Mouse (Mus musculus) heart, embryonic 16.5 days (tissue): ENCODE measurements at regions not wholly inside any gene's neighbourhood (a gene's known extent, or its start where the extent isn't known, plus 50 kb on each side); places are given as distances from the start of the nearest gene placed in this dataset.

Experiments
- ATAC-seq: fragments of 200-750 bp; cut with Nextera tagmentation; replicated peaks from 2 replicates; pipeline ENCODE4 v1.8.0; 2017; ENCODE audit warnings: moderate number of reproducible peaks; ENCODE audit not compliant: insufficient read depth, low FRiP score; ENCODE audit errors: extremely low read depth
- H3K27ac ChIP-seq: fragments of 300-500 bp; sonication (generic); 2 replicates; pipeline ENCODE4 v1.5.1; 2014; ENCODE audit warnings: mild to moderate bottlenecking, low read length, control low read depth, moderate library complexity
- H3K27me3 ChIP-seq: fragments of 300-500 bp; sonication (generic); 2 replicates; pipeline ENCODE4 v1.6.1; 2014; ENCODE audit warnings: low read length, mixed read lengths; ENCODE audit not compliant: control insufficient read depth, insufficient read depth
- H3K36me3 ChIP-seq: fragments of 300-500 bp; sonication (generic); 2 replicates; pipeline ENCODE4 v1.6.1; 2014; ENCODE audit not compliant: control insufficient read depth, insufficient read depth
- H3K4me1 ChIP-seq: fragments of 300-500 bp; sonication (generic); 2 replicates; pipeline ENCODE4 v1.6.1; 2014; ENCODE audit warnings: low read length, mixed read lengths; ENCODE audit not compliant: control insufficient read depth, insufficient read depth
- H3K4me2 ChIP-seq: fragments of 300-500 bp; sonication (generic); 2 replicates; pipeline ENCODE4 v1.6.1; 2014; ENCODE audit warnings: low read depth, mild to moderate bottlenecking, control low read depth, low read length
- H3K4me3 ChIP-seq: fragments of 300-500 bp; sonication (generic); 2 replicates; pipeline ENCODE4 v1.5.1; 2014; ENCODE audit warnings: mild to moderate bottlenecking, control low read depth, low read length
- H3K9ac ChIP-seq: fragments of 300-500 bp; sonication (generic); 2 replicates; pipeline ENCODE4 v1.6.1; 2014; ENCODE audit warnings: low read length, control low read depth
- H3K9me3 ChIP-seq: fragments of 300-500 bp; sonication (generic); replicated peaks from 2 replicates; pipeline ENCODE4 v1.6.1; 2016; ENCODE audit warnings: low read length; ENCODE audit not compliant: control insufficient read depth
- WGBS: fragments of 180-500 bp; shearing (Covaris S2); extraction: QIAGEN DNeasy Blood & Tissue Kit; methylation state at CpG from one replicate; pipeline ENCODE4 v1.1.7; 2014; 5-methylcytosine and 5-hydroxymethylcytosine counted together

DNA sequence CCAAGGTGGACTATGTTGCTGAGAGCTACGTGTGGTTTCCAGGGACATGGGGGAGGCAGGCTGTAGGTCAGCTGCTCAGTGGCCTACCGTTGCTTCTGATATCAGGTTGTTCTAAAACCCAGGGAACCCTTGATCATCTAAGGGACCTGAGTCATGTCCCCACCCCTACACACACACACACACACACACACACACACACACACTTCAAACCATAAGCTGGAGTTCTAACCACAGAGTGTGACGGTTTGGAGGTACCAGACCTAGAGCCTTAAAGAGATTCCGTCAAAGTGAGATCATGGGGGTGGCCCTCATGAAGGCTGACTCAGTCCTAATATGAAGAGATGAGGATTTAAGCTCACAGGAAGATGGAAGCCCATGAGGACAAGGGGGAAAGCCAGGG lies 130.8 kb upstream of the Id2 start:
- H3K27ac ChIP-seq: no peak overlapping the region
- no peak overlapping the region for H3K4me2 ChIP-seq
- H3K27me3 ChIP-seq: no peaks in the 10 kb centered on the region
- WGBS: 85% methylated on average over 4 of the region's 4 CpGs
- no peak overlapping the region for H3K4me3 ChIP-seq
- ATAC-seq: no peak
- peaks cover 14% of the 10 kb centered on the region for H3K4me1 ChIP-seq
- no peaks in the 10 kb centered on the region for H3K9me3 ChIP-seq
- H3K36me3 ChIP-seq: no peaks in the 10 kb centered on the region
- H3K9ac ChIP-seq: no peak overlapping the region

DNA sequence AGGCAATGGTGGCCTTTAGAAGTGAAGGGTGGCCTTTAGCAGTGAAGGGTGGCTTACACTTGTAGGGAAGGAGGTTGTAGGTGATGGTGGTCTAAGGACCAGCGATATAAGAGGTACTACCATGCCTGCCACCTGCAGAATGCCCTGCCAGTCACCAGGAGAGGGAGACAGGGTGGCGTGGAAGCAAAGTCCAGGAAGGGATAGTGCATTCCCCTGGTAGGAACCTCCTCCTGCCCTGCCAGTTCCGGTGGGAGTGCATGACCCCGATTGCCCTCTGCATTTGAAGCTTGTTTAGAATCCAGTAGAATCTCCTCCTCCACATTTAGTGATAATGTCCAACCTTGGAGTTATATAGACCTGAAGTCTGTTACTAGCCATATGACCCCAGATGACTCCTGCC lies 127.7 kb upstream of the Id2 start:
- Histone ChIP-seq H3K4me2 (no peak overlapping the region), H3K27me3 (no peaks in the 10 kb centered on the region)
- WGBS: 84% methylated on average over 4 of the region's 4 CpGs

DNA sequence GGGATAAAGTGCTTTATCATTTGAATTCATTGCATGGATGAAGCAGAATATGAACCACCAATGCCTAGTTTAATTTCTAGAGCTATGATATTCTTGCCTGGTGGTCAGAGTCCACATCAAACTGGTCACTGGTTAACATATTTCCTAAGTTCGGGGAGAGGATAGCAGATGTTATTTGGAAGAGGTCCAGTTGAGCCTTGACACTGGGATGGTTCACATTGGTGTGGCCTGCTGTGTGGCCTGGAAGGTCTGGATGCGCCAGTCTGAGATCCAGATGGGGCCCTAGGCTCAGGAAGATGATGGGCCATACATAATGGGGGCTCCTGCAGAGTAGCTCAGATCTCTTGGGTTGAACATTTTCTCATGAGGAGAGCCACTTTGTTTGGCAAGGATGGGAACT lies 127.3 kb upstream of the Id2 start:
- ATAC-seq: no peak
- no peak overlapping the region for H3K27ac ChIP-seq
- no peak overlapping the region for H3K4me2 ChIP-seq
- no peaks in the 10 kb centered on the region for H3K27me3 ChIP-seq
- no peak overlapping the region for H3K9ac ChIP-seq
- H3K4me1 ChIP-seq: 0 out of 2 replicates have a peak, but pooled peaks cover 2% of the 10 kb centered on the region
- no peaks in the 10 kb centered on the region for H3K9me3 ChIP-seq
- WGBS: 91% methylated on average over 2 of the region's 2 CpGs
- H3K36me3 ChIP-seq: no peaks in the 10 kb centered on the region
- no peak overlapping the region for H3K4me3 ChIP-seq

More for the DNA sequence above, 127.7 kb upstream of the Id2 start:
- Histone ChIP-seq H3K9ac (no peak overlapping the region), H3K27ac (no peak overlapping the region), H3K9me3 (no peaks in the 10 kb centered on the region), H3K4me3 (no peak overlapping the region), H3K36me3 (no peaks in the 10 kb centered on the region), H3K4me1 (0 out of 2 replicates have a peak, but pooled peaks cover 2% of the 10 kb centered on the region)
- no peak for ATAC-seq

DNA sequence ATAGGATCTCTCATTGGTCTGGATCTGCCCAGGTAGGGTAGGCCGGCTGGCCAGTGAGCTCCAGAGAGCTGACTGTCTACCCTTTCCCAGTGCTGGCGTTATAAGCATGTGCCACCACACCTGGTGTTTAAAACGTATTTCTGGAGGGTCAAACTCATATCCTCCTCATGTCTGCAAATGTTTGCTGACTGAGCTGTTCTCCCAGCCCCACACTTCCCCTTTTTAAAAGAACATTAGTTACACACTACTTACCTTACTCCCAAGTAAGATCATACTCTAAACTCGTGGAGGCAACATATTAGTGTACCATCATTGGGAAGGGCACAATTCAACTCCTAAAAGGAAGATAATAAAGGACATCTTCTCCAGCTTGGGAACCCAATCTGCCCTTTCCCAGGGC lies 126.6 kb upstream of the Id2 start:
- H3K4me3 ChIP-seq: no peak overlapping the region
- H3K36me3 ChIP-seq: no peaks in the 10 kb centered on the region
- H3K4me2 ChIP-seq: no peak overlapping the region
- H3K27me3 ChIP-seq: no peaks in the 10 kb centered on the region
- 0 out of 2 replicates have a peak, but pooled peaks cover 2% of the 10 kb centered on the region for H3K4me1 ChIP-seq
- H3K9me3 ChIP-seq: no peaks in the 10 kb centered on the region
- no peak overlapping the region for H3K9ac ChIP-seq
- 83% methylated on average over 4 of the region's 4 CpGs for WGBS
- no peak for ATAC-seq
- no peak overlapping the region for H3K27ac ChIP-seq

DNA sequence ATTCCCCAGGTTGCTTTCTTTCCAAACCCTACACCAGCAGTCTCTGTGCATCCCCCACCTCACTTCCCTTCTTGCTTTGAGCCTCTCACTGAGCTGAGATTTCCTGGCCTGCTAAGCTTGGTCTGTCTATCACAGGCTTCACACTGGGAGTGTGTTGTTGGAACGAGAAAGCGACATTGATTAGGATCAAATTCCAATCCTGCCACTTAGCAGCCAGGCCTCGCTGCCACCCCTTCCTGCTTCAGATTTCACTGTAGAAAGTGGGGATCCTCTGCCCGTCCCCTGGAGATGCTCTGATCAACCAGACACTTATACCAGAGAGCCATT lies 123.8 kb upstream of the Id2 start:
- no peak overlapping the region for H3K27ac ChIP-seq
- no peak overlapping the region for H3K4me2 ChIP-seq
- no peaks in the 10 kb centered on the region for H3K36me3 ChIP-seq
- 66% methylated on average over 4 of the region's 4 CpGs for WGBS
- H3K27me3 ChIP-seq: no peaks in the 10 kb centered on the region
- no peaks in the 10 kb centered on the region for H3K9me3 ChIP-seq
- H3K4me1 ChIP-seq: 0 out of 2 replicates have a peak, but pooled peaks cover 5% of the 10 kb centered on the region
- H3K9ac ChIP-seq: no peak overlapping the region
- ATAC-seq: no peak
- no peak overlapping the region for H3K4me3 ChIP-seq

DNA sequence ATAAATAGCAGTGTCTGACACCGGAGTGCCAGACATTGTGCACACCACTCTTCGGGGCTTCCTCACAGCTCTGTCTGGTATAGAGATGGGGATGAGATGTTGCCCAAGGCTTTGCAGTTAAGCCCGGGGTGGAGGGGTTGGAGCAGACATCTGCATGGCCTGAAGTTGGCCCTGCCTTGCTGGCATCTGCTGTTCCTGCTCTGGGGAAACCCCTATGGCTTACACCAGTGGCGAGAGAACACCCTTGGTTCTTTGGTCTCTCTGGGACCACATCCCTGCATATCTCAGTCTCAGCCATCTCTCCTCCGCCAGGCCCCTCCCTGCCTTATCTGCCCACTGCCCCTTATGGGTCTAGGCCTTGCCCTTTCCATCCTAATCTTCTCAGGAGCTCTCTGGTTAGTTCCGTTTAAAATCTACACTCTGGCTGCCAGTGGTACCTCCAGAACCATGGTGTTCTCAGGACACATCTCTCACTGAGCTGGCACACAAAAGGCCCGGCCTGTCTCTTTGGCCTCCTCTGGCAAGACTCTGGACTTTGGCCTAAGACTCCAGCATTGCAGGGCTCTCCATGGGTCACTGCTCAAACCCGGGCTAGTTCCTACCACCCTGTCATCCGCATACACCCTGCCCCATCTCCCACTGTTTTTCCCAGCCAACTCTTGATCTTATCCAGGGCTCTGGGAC lies 123.3 kb upstream of the Id2 start:
- WGBS: 58% methylated on average over 9 of the region's 9 CpGs
- H3K27me3 ChIP-seq: no peaks in the 10 kb centered on the region
- no peak for ATAC-seq
- H3K36me3 ChIP-seq: no peaks in the 10 kb centered on the region
- H3K9ac ChIP-seq: no peak overlapping the region
- H3K4me3 ChIP-seq: no peak overlapping the region
- no peak overlapping the region for H3K27ac ChIP-seq
- no peaks in the 10 kb centered on the region for H3K9me3 ChIP-seq
- 0 out of 2 replicates have a peak, but pooled peaks cover 6% of the 10 kb centered on the region for H3K4me1 ChIP-seq
- H3K4me2 ChIP-seq: no peak overlapping the region

DNA sequence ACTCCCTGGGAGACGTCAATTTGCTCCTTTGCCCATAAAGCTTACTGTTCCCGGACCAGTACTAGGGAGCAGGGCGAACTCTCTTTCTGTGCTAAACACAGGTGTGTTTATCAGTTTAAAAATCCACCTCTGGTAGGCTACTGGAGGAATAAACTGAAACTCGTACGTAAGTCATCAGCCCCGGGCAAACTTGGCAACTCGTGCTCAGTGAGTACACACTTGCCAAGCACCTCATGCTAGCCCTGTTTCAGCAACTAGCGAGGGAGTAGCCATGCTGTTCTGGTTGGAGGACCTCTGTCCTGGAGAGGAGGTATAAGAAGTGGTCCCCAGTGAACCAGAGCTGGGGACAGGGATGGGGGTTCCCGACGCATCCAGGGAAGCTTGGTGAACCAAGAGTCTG lies 122.6 kb upstream of the Id2 start:
- no peak overlapping the region for H3K4me3 ChIP-seq
- 81% methylated on average over 10 of the region's 10 CpGs for WGBS
- H3K9me3 ChIP-seq: no peaks in the 10 kb centered on the region
- H3K27me3 ChIP-seq: no peaks in the 10 kb centered on the region
- H3K4me2 ChIP-seq: no peak overlapping the region
- no peak for ATAC-seq
- no peak overlapping the region for H3K9ac ChIP-seq
- 0 out of 2 replicates have a peak, but pooled peaks cover 8% of the 10 kb centered on the region for H3K4me1 ChIP-seq
- no peak overlapping the region for H3K27ac ChIP-seq
- no peaks in the 10 kb centered on the region for H3K36me3 ChIP-seq

DNA sequence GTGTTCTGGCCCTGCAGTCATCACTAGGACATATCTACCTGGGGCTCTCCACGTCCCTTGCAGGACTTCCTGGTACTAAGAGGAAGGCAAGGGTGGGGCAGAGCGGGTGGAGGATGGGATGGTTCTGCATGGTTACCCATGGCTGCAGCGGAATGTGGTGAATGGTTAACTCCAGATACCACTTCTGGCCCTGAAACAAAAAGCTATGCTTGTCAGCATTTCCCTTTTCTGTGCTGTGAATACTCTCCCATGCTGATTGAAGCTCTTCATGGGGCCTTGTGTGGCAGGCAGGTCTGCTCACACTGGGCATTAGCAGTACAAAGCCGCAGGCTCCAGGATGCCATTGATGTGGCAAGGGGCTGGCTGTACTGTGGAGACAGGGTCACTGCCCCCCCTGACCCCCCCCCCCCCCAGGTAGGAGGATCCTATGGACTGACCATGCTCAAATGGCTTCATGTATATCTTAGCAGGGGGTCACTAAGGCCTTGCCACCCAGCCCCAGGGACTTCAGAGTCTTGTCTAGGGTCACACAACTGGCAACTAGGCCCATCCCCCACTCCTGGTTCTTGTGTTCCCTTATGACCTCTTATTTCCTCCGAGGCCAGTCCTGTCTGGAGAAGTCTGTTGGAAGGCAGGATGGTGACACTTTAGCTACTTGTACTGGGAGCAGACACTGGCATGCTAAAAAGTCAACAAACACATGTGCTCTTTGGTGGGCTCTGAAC lies 120.0 kb upstream of the Id2 start:
- H3K27me3 ChIP-seq: no peaks in the 10 kb centered on the region
- H3K4me3 ChIP-seq: no peak overlapping the region
- no peak overlapping the region for H3K27ac ChIP-seq
- no peaks in the 10 kb centered on the region for H3K9me3 ChIP-seq
- 54% methylated on average over 5 of the region's 5 CpGs for WGBS
- H3K4me2 ChIP-seq: no peak overlapping the region
- ATAC-seq: no peak
- H3K9ac ChIP-seq: no peak overlapping the region
- 0 out of 2 replicates have a peak, but pooled peaks cover 8% of the 10 kb centered on the region for H3K4me1 ChIP-seq
- H3K36me3 ChIP-seq: no peaks in the 10 kb centered on the region

DNA sequence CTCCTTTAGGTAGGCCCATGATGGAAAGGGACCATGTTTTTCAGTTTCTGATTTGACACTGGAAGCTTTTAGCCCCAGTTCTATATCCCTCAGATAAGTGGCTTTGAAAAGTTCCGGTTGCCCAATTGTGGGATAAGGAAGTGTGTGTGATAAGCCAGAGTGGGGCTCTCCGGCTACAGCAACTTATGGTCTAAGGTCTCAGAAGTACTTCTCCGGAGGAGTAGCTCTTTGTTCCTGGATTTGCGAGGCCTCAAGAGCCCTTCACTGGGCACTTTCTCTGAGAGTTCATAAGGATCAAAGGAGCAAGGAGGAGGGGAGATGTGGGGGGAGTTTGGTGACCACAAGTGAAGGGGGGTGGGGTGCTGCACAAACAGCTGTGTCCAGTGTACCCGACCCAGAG lies 118.3 kb upstream of the Id2 start:
- 30% methylated on average over 5 of the region's 5 CpGs for WGBS
- Histone ChIP-seq H3K4me1 (0 out of 2 replicates have a peak, but pooled peaks cover 8% of the 10 kb centered on the region), H3K4me3 (no peak overlapping the region), H3K9me3 (no peaks in the 10 kb centered on the region), H3K9ac (no peak overlapping the region), H3K27me3 (no peaks in the 10 kb centered on the region), H3K27ac (no peak overlapping the region), H3K4me2 (no peak overlapping the region), H3K36me3 (no peaks in the 10 kb centered on the region)
- no peak for ATAC-seq
